Mouse (Mus musculus) cortical plate, adult 2 months (tissue): ENCODE data around the gene Ndufb7. TPM values are rescaled to one million over a fixed set of nuclear protein-coding genes. Genes with fewer than 3 reads are reported as not detected.
A peak's percentile ranks its signal among the peaks of the same experiment; 100 is the strongest.

Experiments used
- H3K27ac ChIP-seq: fragments of 200-500 bp; 2 replicates; pipeline ENCODE4 v1.5.1; 2012; ENCODE audit warnings: low read length, control low read depth, inconsistent platforms; ENCODE audit not compliant: insufficient read depth
- H3K4me1 ChIP-seq: fragments of 200-500 bp; 2 replicates; pipeline ENCODE4 v1.6.1; 2011; ENCODE audit warnings: low read length; ENCODE audit not compliant: control insufficient read depth, insufficient read depth
- H3K4me3 ChIP-seq: fragments of 200-500 bp; 2 replicates; pipeline ENCODE4 v1.5.1; 2011; ENCODE audit warnings: mild to moderate bottlenecking, low read length, control low read depth; ENCODE audit not compliant: insufficient read depth
- CTCF ChIP-seq: fragments of 200-500 bp; IDR thresholded peaks from 2 replicates; pipeline ENCODE4 v1.5.1; 2011; ENCODE audit warnings: mild to moderate bottlenecking, control low read depth, low read length; ENCODE audit not compliant: insufficient read depth; ENCODE audit errors: extremely low read depth
- POLR2A ChIP-seq: fragments of 200-500 bp; IDR thresholded peaks from 2 replicates; pipeline ENCODE4 v1.6.1; 2011; ENCODE audit warnings: mild to moderate bottlenecking, low read length, control low read depth; ENCODE audit not compliant: insufficient read depth; ENCODE audit errors: extremely low read depth
- polyA plus RNA-seq: library from polyadenylated mRNA; depleted of rRNA; stranded (reverse); fragments of >200 nt; gene quantifications from 2 replicates; pipeline ENCODE4 v1.2.3, GENCODE M21; 2012

Gene Ndufb7
- polyA plus RNA-seq, 1 experiment = 325 TPM

DNA sequence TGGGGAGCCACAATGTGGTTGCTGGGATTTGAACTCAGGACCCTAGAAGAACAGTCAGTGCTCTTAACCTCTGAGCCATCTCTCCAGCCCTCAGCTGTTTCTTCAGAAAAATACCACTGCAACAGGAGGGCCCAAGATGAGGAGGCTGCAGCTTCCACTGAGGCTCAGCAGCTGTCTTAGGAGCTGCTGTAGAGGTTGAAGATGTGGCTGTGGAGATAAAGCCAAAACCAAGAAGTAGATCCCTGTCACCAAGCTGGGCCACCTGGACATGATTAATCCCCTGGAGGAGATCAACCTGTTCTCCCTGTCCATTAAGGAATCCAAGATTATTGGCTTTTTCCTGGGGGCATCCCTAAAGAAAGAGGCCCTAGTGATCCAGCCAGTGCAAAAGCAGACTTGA lies 33.3 kb downstream of the Ndufb7 start:
- no peak overlapping the region for H3K27ac ChIP-seq
- no peak overlapping the region for H3K4me3 ChIP-seq
- H3K4me1 ChIP-seq = no peaks in the 10 kb centered on the region
- TF ChIP-seq CTCF (no peak), POLR2A (no peak)

DNA sequence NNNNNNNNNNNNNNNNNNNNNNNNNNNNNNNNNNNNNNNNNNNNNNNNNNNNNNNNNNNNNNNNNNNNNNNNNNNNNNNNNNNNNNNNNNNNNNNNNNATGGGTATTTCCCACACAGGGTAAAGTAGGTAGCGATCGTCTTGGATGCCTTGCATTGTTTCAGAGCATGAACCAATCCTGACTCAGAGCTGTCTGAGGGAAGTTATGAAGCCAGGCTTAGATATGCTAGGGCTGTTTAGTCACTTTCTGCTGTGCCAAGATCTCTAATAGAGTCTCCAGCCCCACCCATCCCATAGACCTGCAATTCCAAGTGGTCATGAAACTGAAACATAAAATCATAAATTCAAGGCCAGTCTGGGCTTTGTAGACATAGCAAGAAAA lies 36.2 kb downstream of the Ndufb7 start:
- Histone ChIP-seq H3K4me3 (no peak overlapping the region), H3K27ac (no peak overlapping the region), H3K4me1 (peaks cover 1% of the 10 kb centered on the region; the same call in 1 of the 2 replicates)
- TF ChIP-seq POLR2A (no peak), CTCF (no peak)

DNA sequence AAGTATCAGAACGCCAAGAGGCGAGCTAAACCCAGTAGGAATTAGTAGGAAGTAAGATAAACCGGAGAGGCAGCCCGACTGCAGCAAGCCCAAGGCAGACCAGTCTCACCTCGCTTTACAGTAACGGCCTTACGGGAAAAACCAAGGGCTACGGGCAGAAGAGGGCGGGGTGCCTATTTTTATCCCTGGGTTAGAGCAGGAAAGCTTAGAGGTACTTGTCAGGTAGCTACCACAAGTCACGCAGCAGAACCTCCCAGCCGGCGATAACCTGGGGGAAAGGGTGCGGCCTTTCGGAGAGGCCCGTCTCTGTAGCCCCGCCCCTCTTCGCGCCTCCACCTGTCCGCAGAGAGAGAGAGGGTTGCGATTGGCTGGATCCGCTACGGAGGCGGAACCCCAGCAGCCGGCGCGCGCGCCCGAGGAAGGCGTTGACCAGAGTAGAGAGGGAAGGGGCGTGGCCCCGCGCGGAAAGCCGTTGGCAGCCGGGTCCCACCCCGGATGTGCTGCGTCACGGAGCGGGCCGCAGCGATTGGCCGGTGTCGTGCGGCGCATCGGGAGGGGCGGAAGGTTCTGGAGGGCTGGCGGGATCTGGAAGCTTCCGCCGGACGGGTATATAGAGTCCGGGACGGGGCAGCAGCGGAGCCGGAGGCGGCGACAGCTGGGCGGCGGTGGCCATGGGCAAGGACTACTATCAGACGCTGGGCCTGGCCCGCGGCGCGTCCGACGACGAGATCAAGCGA lies 41.4 kb downstream of the Ndufb7 start, which contains the start of the genes Tecr and Dnajb1:
Gene Tecr, minus strand, starts transcription at position 311 of the 737 bp plus-strand sequence.
Gene Dnajb1, plus strand, starts transcription at position 533 of the 737 bp plus-strand sequence.
- peak within 1 kb of the TSS; percentile 96 for H3K27ac ChIP-seq
- TF ChIP-seq CTCF = no peak
- TF ChIP-seq POLR2A = peak; percentile 78
- H3K4me3 ChIP-seq = peak within 1 kb of the TSS; percentile 50

DNA sequence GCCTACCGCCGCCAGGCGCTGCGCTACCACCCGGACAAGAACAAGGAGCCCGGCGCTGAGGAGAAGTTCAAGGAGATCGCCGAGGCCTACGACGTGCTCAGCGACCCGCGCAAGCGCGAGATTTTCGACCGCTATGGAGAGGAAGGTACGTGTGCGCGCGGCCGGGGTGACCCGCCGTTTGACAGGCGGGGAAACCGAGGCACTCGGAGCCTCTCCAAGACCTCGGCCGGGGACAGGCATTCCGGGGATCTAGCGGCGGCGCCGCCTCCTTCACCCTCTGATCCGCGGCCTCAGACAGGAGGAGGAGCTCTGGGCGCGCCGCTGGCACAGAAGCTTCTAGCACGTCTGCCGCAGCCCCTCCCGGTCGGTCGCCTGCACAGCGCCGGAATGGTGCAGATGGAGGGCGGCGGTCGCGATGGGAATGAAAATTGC lies 41.9 kb downstream of the Ndufb7 start:
- Histone ChIP-seq H3K4me3 (peak overlapping the region; percentile 50), H3K27ac (peak overlapping the region; percentile 96), H3K4me1 (peaks cover 11% of the 10 kb centered on the region)
- TF ChIP-seq CTCF (no peak), POLR2A (peak; percentile 55; the same call in 1 of the 2 replicates)

More for the DNA sequence above, 41.4 kb downstream of the Ndufb7 start, which contains the start of the genes Tecr and Dnajb1:
- H3K4me1 ChIP-seq = peaks cover 11% of the 10 kb centered on the region

DNA sequence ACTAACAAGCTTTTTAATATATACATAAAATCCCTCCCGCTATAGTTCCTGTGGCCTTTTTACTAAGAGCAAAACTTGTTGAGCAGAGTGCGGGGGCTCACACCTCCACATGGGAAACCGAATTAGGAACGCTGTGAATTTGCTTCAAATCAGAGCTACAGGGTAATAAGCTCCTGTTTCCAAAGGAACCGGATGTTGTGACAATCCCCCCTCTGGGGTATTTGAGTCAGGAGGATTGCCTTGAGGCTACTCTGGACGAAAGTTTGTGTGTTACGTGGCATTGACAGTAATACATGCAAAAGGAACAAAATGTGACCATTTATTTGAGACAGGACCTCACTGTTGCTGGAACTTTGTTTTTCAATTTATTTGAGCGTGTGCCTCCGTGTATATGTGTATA lies 42.6 kb downstream of the Ndufb7 start:
- Histone ChIP-seq H3K4me1 (peaks cover 11% of the 10 kb centered on the region), H3K27ac (peak overlapping the region; percentile 96; the same call in 1 of the 2 replicates), H3K4me3 (peak overlapping the region; percentile 50)
- no peak for TF ChIP-seq POLR2A

DNA sequence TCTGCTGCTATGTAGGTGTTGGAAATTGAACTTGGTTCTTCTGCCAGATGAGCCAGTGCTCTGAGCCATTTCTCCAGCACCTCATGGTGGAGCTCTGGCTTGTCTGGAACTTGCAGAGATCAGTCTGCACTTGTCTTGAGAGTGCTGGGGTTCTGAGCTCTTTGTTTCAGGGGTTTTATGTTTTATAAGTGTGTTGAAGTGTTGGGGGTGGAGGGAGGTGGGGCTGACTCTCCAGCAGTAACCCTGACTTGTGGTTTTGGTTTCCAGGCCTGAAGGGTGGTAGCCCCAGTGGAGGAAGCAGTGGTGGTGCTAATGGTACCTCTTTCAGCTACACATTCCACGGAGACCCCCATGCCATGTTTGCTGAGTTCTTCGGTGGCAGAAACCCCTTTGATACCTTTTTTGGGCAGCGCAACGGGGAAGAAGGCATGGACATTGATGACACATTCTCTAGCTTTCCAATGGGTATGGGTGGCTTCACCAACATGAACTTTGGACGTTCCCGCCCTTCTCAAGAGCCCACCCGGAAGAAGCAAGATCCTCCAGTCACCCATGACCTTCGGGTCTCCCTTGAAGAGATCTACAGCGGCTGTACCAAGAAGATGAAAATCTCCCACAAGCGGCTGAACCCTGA lies 43.2 kb downstream of the Ndufb7 start:
- peaks cover 11% of the 10 kb centered on the region for H3K4me1 ChIP-seq
- TF ChIP-seq CTCF = no peak
- no peak for TF ChIP-seq POLR2A
- H3K27ac ChIP-seq = no peak overlapping the region
- H3K4me3 ChIP-seq = peak overlapping the region; percentile 50

DNA sequence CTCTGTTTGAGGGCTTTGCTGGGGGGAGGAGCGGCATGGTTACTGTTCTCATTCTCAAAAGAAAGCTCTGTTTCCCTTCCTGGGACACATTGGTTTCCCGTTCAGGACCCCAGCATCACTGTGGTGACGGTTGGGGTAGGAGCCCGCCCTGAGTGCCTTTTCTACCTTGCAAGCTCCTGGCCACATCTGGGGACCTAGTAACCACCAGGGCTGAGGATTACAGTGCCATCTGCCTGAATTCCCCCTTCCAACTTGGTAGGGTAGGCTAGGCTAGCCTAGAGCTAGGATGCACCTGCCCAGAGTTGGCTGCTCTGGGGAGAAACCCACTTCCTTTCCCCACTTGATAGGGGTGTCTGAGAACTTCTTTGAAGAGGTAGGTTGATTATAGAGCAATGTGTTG lies 45.5 kb downstream of the Ndufb7 start:
- no peak for TF ChIP-seq POLR2A
- no peak for TF ChIP-seq CTCF
- no peak overlapping the region for H3K27ac ChIP-seq
- H3K4me3 ChIP-seq = no peak overlapping the region
- peaks cover 12% of the 10 kb centered on the region for H3K4me1 ChIP-seq

DNA sequence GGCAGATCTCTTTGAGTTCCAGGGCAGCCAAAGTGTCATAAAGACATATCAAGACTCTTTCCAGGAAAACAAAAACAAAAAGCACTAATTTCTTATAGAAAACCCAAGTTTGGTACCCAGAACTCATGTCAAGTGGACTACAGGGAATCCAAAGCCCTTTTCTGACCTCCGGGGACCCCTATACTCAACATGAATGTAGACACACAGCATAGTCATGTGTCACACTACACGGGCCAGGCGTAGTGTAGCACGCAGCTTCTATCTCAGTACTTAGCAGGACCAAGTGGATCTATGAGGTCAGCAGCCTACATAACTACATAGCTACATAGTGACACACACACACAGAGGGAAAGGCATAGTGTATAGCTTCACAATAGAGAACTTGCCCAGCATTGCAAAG lies 47.2 kb downstream of the Ndufb7 start:
- Histone ChIP-seq H3K4me3 (no peak overlapping the region), H3K27ac (no peak overlapping the region), H3K4me1 (peaks cover 11% of the 10 kb centered on the region)
- TF ChIP-seq CTCF (no peak), POLR2A (no peak)

DNA sequence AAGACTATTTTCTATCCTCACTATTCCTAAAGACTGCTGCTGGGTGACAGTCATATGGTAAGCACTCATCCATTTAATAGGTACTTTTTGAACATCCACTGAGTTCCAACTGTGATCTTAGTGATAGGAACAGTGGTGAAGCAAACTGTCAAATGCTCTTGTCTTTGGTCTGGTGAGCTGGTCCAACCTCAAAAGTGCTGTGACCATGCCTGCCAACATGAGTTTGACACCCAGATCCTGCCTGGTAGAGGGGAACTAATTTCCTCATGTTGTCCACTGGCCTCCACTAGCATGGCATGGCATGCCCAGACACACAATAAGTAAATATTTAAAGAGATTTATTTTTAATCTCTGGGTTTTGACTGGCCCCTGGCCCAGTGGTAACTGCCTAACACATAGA lies 50.2 kb downstream of the Ndufb7 start:
- no peak for TF ChIP-seq POLR2A
- TF ChIP-seq CTCF = no peak
- H3K27ac ChIP-seq = no peak overlapping the region
- peaks cover 3% of the 10 kb centered on the region; the same call in 1 of the 2 replicates for H3K4me1 ChIP-seq
- H3K4me3 ChIP-seq = no peak overlapping the region
